Mouse (Mus musculus) brown adipose tissue, adult 24 weeks (tissue): ENCODE measurements around the gene Mpeg1. TPM values are rescaled to one million over a fixed set of nuclear protein-coding genes. Genes with fewer than 3 reads are reported as not detected.

Experiments used
- H3K27ac ChIP-seq: fragments of 200-500 bp; replicated peaks from 2 replicates; pipeline ENCODE4 v1.5.1; 2012; ENCODE audit warnings: low read depth, mild to moderate bottlenecking, low read length
- H3K4me1 ChIP-seq: fragments of 200-500 bp; 2 replicates; pipeline ENCODE4 v1.6.1; 2012; ENCODE audit warnings: low read length, mixed read lengths; ENCODE audit not compliant: control insufficient read depth, insufficient read depth, insufficient read length
- H3K4me3 ChIP-seq: fragments of 200-500 bp; 2 replicates; pipeline ENCODE4 v1.5.1; 2012; ENCODE audit warnings: low read depth, mild to moderate bottlenecking, low read length, moderate library complexity; ENCODE audit not compliant: insufficient read depth
- polyA plus RNA-seq: library from polyadenylated mRNA; stranded (reverse); fragments of >200 nt; gene quantifications from 2 replicates; pipeline ENCODE4 v1.2.4, GENCODE M21; 2012; ENCODE audit not compliant: missing spikeins, insufficient read depth, insufficient read length

The Mpeg1 gene
- polyA plus RNA-seq, 1 experiment, result 6.3 TPM

- Histone ChIP-seq H3K4me1 (peaks cover 11% of the 10 kb centered on the region), H3K27ac (0 out of 2 replicates have a peak overlapping the region, but pooled peaks have one; percentile 39), H3K4me3 (no peak overlapping the region)
Observed at GRCm38 (mm10) chr19:12493453-12494186, 33.0 kb downstream of the Mpeg1 start.

DNA sequence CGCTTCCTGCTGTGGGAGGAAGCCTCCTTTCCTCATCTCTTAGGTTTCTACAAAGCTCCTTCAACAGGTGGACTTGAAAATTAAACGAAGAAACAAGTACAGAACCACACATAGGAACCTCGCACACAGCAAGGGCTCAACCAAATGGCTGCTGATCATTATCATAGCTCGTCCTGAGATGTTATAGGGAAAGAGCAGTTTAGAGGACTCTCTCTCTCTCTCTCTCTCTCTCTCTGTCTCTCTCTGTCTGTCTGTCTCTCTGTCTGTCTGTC lies 33.5 kb downstream of the Mpeg1 start:
- Histone ChIP-seq H3K4me1 (peaks cover 6% of the 10 kb centered on the region; the same call in 1 of the 2 replicates), H3K27ac (no peak overlapping the region), H3K4me3 (no peak overlapping the region)

- H3K4me1 ChIP-seq, result peaks cover 3% of the 10 kb centered on the region; the same call in 1 of the 2 replicates
- H3K27ac ChIP-seq, result no peak overlapping the region
- no peak overlapping the region for H3K4me3 ChIP-seq
Observed at GRCm38 (mm10) chr19:12494972-12495535, 34.5 kb downstream of the Mpeg1 start.

DNA sequence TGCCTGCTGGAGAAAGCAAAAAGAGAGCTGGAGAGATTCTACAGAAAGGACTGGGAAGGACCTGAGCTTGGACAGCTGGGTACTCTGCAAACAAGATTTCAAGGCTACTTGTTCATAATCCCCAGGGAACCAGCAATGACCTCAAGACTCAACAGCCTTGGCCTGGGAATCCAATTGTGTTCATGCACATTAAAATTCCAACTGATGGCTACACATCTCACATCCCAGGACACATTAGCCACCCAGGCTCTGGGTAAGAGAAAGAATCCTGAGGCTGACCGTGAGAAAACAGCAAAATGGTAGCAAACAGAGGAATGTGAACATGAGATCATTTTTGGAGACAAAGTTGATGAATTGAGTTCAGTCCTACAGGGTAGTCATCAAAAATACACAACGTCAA lies 35.7 kb downstream of the Mpeg1 start:
- no peak overlapping the region for H3K4me3 ChIP-seq
- peaks cover 3% of the 10 kb centered on the region; the same call in 1 of the 2 replicates for H3K4me1 ChIP-seq
- no peak overlapping the region for H3K27ac ChIP-seq

DNA sequence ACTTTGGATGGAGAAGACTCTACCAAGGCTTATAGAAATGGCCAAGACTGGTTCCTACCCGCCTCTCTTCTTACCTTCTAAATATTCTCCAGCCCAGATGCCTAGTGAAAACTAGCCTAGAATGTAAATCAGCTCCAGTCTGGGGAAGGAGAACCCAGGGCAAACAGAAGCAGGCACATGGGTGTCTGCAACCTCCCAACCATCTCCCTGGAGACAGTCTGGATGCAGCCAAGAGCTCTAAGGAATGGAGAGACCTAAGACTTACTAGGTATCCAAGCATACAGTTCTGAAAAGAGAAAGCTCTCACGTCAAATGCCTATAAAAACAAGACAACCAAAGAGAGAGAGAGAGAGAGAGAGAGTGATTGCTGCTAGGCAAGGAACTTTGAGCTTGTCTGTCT lies 37.3 kb downstream of the Mpeg1 start:
- Histone ChIP-seq H3K4me1 (peaks cover 3% of the 10 kb centered on the region; the same call in 1 of the 2 replicates), H3K27ac (no peak overlapping the region), H3K4me3 (no peak overlapping the region)

- no peak overlapping the region for H3K27ac ChIP-seq
- H3K4me1 ChIP-seq, result peaks cover 3% of the 10 kb centered on the region; the same call in 1 of the 2 replicates
Observed at GRCm38 (mm10) chr19:12498321-12498720, 37.7 kb downstream of the Mpeg1 start.

GRCm38 (mm10) chr19:12498941-12499340 lies 38.4 kb downstream of the Mpeg1 start:
- peaks cover 3% of the 10 kb centered on the region; the same call in 1 of the 2 replicates for H3K4me1 ChIP-seq
- no peak overlapping the region for H3K4me3 ChIP-seq
- no peak overlapping the region for H3K27ac ChIP-seq

More at GRCm38 (mm10) chr19:12498321-12498720, 37.7 kb downstream of the Mpeg1 start:
- no peak overlapping the region for H3K4me3 ChIP-seq

DNA sequence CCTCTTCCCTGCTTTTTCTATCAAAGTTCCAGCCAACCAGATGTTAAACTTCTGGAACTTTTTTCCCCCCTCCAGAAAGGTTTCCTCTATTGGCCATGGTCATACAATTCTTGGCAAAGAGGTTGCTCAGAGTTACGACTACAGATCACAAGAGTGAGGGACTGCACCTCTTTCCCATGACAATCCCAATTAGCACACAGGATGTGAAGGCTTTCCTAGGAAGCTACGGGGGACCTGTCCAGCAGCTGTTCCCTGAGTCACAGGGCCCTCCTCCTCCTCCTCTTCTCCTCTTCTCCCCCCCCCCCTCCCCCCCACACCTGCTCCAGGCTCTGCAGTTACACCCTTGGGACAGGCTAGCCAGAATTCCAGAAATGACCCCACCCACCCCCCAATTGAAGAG lies 38.9 kb downstream of the Mpeg1 start:
- Histone ChIP-seq H3K27ac (no peak overlapping the region), H3K4me1 (peaks cover 3% of the 10 kb centered on the region; the same call in 1 of the 2 replicates), H3K4me3 (peak overlapping the region; percentile 61)

DNA sequence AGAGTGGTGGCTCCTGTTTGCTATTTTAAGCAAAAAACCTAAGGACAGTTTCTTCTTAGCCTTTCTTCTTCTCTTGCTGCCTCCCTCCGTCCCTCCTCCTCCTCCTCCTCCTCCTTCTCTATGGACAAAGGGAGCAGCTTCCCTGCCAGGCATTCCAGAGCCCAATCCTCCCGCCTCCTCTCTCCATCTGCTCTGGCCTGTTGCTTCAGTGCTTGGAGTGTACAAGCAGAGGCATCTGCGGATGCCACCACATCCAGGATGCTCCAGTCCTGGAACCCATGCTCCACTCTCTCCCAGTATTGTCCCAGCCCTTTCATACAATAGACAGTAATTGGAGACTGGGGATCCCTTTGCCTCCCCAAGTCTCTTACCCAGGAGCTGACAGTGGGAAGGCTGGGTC lies 39.5 kb downstream of the Mpeg1 start:
- Histone ChIP-seq H3K4me3 (peak overlapping the region; percentile 61), H3K27ac (peak overlapping the region; percentile 23), H3K4me1 (peaks cover 3% of the 10 kb centered on the region; the same call in 1 of the 2 replicates)

- Histone ChIP-seq H3K27ac (peak overlapping the region; percentile 1), H3K4me3 (peak overlapping the region; percentile 61), H3K4me1 (peaks cover 3% of the 10 kb centered on the region; the same call in 1 of the 2 replicates)
Observed at GRCm38 (mm10) chr19:12500881-12501311, 40.3 kb downstream of the Mpeg1 start.

GRCm38 (mm10) chr19:12501370-12502347 lies 41.1 kb downstream of the Mpeg1 start, which contains the start of gene Dtx4:
TSS of gene Dtx4 (minus strand) at chr19:12501454.
- peak within 1 kb of the TSS; percentile 61 for H3K4me3 ChIP-seq
- peaks cover 3% of the 10 kb centered on the region; the same call in 1 of the 2 replicates for H3K4me1 ChIP-seq
- H3K27ac ChIP-seq, result peak within 1 kb of the TSS; percentile 23

DNA sequence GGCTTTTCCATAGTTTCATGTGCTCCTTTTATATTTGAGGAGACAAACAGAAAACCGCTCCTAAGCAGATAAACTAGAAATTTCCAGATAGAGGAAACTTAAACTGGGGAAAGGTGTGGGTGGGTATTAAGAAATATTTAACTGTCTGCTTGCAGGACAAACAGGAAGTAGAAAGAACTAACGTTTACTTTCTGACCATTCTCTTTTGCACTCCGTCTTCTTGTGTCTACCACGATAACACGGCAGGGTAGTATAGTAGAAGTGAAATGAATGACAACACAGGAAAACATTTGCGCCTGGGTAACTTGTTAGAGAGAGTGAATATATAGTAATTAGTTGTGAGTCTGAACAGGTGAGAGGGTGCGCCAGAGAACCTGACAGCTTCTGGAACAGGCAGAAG lies 42.2 kb downstream of the Mpeg1 start:
- Histone ChIP-seq H3K27ac (no peak overlapping the region), H3K4me3 (no peak overlapping the region), H3K4me1 (peaks cover 3% of the 10 kb centered on the region; the same call in 1 of the 2 replicates)

- no peak overlapping the region for H3K27ac ChIP-seq
- H3K4me3 ChIP-seq, result no peak overlapping the region
- no peaks in the 10 kb centered on the region for H3K4me1 ChIP-seq
Observed at GRCm38 (mm10) chr19:12514621-12515020, 54.0 kb downstream of the Mpeg1 start.
